Mouse (Mus musculus) limb, embryonic 13.5 days (tissue): ENCODE results near the gene Sema3f. TPM values are rescaled to one million over a fixed set of nuclear protein-coding genes. Genes with fewer than 3 reads are reported as not detected.

ENCODE experiments used
- ATAC-seq: fragments of 200-750 bp; cut with Nextera tagmentation; 2 replicates; pipeline ENCODE4 v1.8.0; 2017; ENCODE audit warnings: low read depth, moderate number of reproducible peaks, moderate TSS enrichment; ENCODE audit not compliant: low FRiP score
- H3K27ac ChIP-seq: fragments of 300-500 bp; sonication (generic); 2 replicates; pipeline ENCODE4 v1.5.1; 2015; ENCODE audit warnings: inconsistent platforms, mild to moderate bottlenecking, moderate library complexity
- H3K27me3 ChIP-seq: fragments of 300-500 bp; sonication (generic); 2 replicates; pipeline ENCODE4 v1.6.1; 2015; ENCODE audit warnings: mild to moderate bottlenecking, inconsistent platforms
- H3K36me3 ChIP-seq: fragments of 300-500 bp; sonication (generic); 2 replicates; pipeline ENCODE4 v1.6.1; 2015; ENCODE audit warnings: inconsistent platforms, mild to moderate bottlenecking, moderate library complexity
- H3K4me1 ChIP-seq: fragments of 300-500 bp; sonication (generic); 2 replicates; pipeline ENCODE4 v1.6.1; 2015; ENCODE audit warnings: inconsistent platforms
- H3K4me2 ChIP-seq: fragments of 300-500 bp; sonication (generic); replicated peaks from 2 replicates; pipeline ENCODE4 v1.6.1; 2015; ENCODE audit warnings: inconsistent platforms, mild to moderate bottlenecking, moderate library complexity
- H3K4me3 ChIP-seq: fragments of 300-500 bp; sonication (generic); 2 replicates; pipeline ENCODE4 v1.5.1; 2015; ENCODE audit warnings: moderate library complexity, mild to moderate bottlenecking, inconsistent platforms
- H3K9ac ChIP-seq: fragments of 300-500 bp; sonication (generic); 2 replicates; pipeline ENCODE4 v1.6.1; 2015; ENCODE audit warnings: mild to moderate bottlenecking, inconsistent platforms
- H3K9me3 ChIP-seq: fragments of 300-500 bp; sonication (generic); 2 replicates; pipeline ENCODE4 v1.6.1; 2016; ENCODE audit warnings: inconsistent platforms
- WGBS: fragments of 180-500 bp; shearing (Covaris S2); methylation state at CpG from one replicate; pipeline ENCODE4 v1.1.7; 2015; 5-methylcytosine and 5-hydroxymethylcytosine counted together
- polyA plus RNA-seq: library from polyadenylated mRNA; unstranded; fragments of >200 nt; fragmentation: Nextera tagmentation; extraction: Ambion mirVana; gene quantifications from 2 replicates; pipeline ENCODE4 v1.2.1, GENCODE M21; 2015

Gene Sema3f
- polyA plus RNA-seq, result 31.8 and 32.1 TPM in 2 replicates

DNA sequence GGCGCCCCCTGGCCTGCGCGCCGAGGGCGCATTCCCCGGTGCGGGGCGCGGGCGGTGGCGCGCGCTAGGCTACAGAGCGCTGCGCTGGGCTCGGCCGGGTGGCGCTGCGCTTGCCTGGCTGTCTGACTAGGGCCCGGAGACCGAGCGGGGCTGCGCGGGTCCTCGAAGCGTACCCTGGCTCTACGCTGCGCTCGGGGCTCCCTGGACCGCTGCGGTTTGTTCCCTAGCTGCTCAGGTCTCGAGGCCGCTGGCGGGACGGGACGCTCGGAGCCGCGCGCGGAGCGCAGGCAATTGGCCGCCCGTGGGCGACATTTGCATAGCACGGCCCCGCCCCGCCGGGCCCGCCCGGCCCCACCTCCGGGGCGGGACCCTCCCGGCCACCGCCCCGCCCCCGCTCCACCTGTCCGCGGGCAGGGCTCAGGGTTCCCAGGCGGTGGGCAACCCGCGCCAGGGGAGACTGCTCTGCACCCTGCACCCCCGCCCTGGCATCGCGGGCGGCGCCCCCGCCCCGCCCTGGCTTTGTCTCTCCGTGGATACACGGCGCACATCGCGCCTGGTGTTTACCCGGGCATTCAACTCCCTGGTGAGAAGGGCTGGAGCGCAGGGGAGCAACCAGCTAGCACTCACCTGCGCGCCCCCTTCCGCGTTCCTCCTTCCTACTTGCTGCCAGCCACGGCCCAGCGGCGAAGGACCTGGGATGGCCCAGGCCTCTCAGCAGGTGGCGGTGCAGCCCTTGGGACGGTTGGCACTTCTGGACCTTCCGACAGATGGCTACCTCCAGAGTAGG lies at the start of gene Sema3f:
Gene Sema3f (minus strand): TSS at position 779 of the 787 bp plus-strand sequence.
- peak within 1 kb of the TSS; percentile 97 for H3K9ac ChIP-seq
- H3K36me3 ChIP-seq, result peaks cover 11% of the 10 kb centered on the region
- peak within 1 kb of the TSS; percentile 97 for H3K27ac ChIP-seq
- H3K4me1 ChIP-seq, result peaks cover 50% of the 10 kb centered on the region
- peak within 1 kb of the TSS; percentile 77 for H3K4me3 ChIP-seq
- no peaks in the 10 kb centered on the region for H3K9me3 ChIP-seq
- under 1% methylated on average over 85 of the region's 86 CpGs for WGBS
- peak; percentile 79 for ATAC-seq
- no peaks in the 10 kb centered on the region for H3K27me3 ChIP-seq
- peak within 1 kb of the TSS; percentile 85 for H3K4me2 ChIP-seq

DNA sequence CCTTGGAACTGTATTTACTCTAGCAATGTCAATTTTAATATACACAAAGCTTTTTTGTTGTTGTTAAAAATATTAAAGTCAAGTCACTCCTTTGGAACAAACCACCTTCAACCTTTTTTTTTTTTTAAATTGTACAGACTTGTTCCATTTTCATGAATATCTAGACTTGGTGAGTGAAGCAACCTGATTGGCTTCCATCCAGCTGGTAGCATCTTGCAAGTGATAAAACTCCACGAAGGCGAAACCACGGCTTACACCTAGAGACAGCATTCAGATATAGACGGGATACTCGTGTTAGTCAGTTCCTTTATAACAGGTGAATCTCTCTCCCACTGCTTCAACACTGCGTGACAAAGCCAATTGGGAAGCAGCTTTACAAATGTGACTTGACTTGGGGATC lies 49.3 kb upstream of the Sema3f start:
- Histone ChIP-seq H3K27me3 (no peaks in the 10 kb centered on the region), H3K4me3 (no peak overlapping the region), H3K36me3 (peaks cover 94% of the 10 kb centered on the region), H3K27ac (no peak overlapping the region), H3K9ac (no peak overlapping the region), H3K9me3 (no peaks in the 10 kb centered on the region), H3K4me2 (no peak overlapping the region), H3K4me1 (no peaks in the 10 kb centered on the region)
- no peak for ATAC-seq
- 95% methylated on average over 6 of the region's 6 CpGs for WGBS

DNA sequence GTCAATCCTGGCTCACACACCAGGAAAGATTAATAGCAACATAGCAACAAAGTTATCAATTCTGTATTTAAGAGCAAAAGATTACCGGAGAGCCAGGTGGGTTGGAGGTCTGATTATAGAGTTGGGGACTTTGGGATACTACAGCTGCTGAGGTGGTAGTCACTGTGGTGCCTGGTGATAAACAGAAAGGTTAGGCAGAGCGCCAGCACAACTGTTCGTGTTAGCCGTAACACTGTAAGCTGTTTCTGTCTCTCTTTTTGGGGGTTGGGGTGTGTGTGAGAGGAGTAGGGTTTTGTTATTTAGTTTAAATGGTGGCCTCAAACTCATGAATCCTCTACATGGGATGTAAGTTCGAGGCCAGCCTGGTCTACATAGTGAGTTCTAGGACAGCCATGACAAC lies 40.1 kb upstream of the Sema3f start:
- H3K4me2 ChIP-seq, result no peak overlapping the region
- no peaks in the 10 kb centered on the region for H3K4me1 ChIP-seq
- no peaks in the 10 kb centered on the region for H3K27me3 ChIP-seq
- 90% methylated on average over 5 of the region's 5 CpGs for WGBS
- H3K9ac ChIP-seq, result no peak overlapping the region
- peaks cover 6% of the 10 kb centered on the region; the same call in 1 of the 2 replicates for H3K9me3 ChIP-seq
- no peak overlapping the region for H3K4me3 ChIP-seq
- ATAC-seq, result no peak
- peaks cover 94% of the 10 kb centered on the region for H3K36me3 ChIP-seq
- no peak overlapping the region for H3K27ac ChIP-seq

DNA sequence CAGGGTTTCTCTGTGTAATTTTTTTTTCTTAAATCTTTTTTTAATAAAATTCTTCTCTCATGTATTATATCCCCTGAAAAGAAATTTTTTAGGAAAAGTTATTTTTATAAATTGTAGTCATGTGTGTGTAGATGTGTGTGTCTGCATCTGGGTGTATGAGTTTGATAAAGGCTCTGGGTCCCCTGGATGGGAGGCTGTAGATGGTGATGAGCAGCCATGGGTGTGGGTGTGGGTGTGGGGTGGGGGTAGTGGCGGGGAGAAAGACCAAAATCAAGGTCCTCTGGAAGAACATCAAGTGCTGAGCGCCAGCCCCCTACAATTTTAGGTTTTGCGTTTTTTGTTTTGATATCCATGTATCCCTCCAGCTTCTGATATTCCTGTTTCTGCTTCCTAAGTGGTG lies 37.8 kb upstream of the Sema3f start:
- ATAC-seq, result no peak
- peaks cover 6% of the 10 kb centered on the region; the same call in 1 of the 2 replicates for H3K9me3 ChIP-seq
- H3K4me2 ChIP-seq, result no peak overlapping the region
- WGBS, result 94% methylated on average over 3 of the region's 3 CpGs
- H3K9ac ChIP-seq, result no peak overlapping the region
- H3K27ac ChIP-seq, result no peak overlapping the region
- no peak overlapping the region for H3K4me3 ChIP-seq
- no peaks in the 10 kb centered on the region for H3K27me3 ChIP-seq
- peaks cover 97% of the 10 kb centered on the region for H3K36me3 ChIP-seq
- H3K4me1 ChIP-seq, result no peaks in the 10 kb centered on the region

DNA sequence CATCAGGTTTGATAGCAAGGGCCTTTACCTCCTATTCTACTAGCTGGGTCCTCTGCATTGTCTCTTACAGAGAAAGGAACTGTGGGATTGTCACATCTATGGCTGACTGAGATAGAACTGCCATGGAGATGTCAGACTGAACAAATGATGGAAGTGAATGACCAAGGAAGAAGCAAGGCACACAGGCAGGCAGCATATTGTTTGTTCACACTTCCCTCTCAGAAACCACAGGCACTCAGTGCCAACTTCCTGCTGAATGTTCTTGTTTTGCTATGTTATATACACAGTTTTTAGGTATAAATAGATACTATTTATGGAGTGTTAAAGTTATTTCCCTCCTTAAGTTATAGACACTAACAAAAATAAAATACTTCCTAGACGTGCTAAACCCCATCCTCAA lies 37.0 kb upstream of the Sema3f start:
- H3K9ac ChIP-seq, result no peak overlapping the region
- no peaks in the 10 kb centered on the region for H3K4me1 ChIP-seq
- 91% methylated on average over 1 of the region's 1 CpGs for WGBS
- H3K9me3 ChIP-seq, result peaks cover 6% of the 10 kb centered on the region; the same call in 1 of the 2 replicates
- no peak overlapping the region for H3K4me2 ChIP-seq
- H3K27me3 ChIP-seq, result no peaks in the 10 kb centered on the region
- no peak overlapping the region for H3K4me3 ChIP-seq
- peaks cover 98% of the 10 kb centered on the region for H3K36me3 ChIP-seq
- no peak overlapping the region for H3K27ac ChIP-seq
- no peak for ATAC-seq

DNA sequence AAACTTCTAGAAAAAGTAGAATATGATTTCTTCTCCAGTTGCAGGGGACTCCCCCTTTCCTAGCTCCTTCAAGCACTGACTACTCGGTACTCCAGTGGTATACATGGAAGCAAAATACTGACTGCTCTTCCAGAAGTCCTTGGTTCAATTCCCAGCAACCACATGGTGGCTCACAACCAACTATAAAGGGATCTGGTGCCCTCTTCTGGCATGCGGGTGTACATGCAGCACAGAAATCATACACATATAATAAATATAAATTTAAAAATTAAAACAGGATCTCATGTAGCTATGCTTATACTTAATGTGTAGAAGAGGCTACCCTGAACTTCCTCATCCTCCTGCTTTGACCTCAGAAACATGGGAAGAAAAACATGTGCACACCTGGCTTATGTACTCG lies 36.4 kb upstream of the Sema3f start:
- ATAC-seq, result no peak
- no peaks in the 10 kb centered on the region for H3K4me1 ChIP-seq
- H3K27ac ChIP-seq, result no peak overlapping the region
- H3K4me3 ChIP-seq, result no peak overlapping the region
- H3K27me3 ChIP-seq, result no peaks in the 10 kb centered on the region
- H3K4me2 ChIP-seq, result no peak overlapping the region
- peaks cover 6% of the 10 kb centered on the region; the same call in 1 of the 2 replicates for H3K9me3 ChIP-seq
- H3K36me3 ChIP-seq, result peaks cover 98% of the 10 kb centered on the region
- H3K9ac ChIP-seq, result no peak overlapping the region
- WGBS, result 93% methylated on average over 3 of the region's 3 CpGs

DNA sequence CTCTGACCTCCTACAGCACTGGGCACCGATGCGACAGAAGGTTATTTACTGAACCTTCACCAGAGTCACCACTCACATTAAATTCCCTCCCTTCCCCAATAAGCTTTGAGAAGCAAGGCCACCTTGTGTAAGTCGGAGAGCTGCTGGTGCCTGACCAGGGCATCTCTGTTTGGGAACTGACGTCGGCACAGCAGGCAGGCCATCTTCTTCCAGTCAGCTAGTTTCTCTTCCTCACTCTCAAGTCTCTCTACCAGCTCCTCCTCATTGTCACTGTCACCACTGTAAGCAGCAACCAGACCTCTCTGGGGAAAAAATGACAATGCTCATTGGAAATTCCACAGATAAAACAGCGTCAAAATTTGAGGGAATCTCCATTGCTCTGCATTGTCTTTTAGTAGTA lies 33.8 kb upstream of the Sema3f start:
- WGBS, result 93% methylated on average over 6 of the region's 6 CpGs
- no peak overlapping the region for H3K4me2 ChIP-seq
- no peak for ATAC-seq
- no peaks in the 10 kb centered on the region for H3K27me3 ChIP-seq
- H3K4me1 ChIP-seq, result no peaks in the 10 kb centered on the region
- peaks cover 98% of the 10 kb centered on the region for H3K36me3 ChIP-seq
- peaks cover 6% of the 10 kb centered on the region; the same call in 1 of the 2 replicates for H3K9me3 ChIP-seq
- no peak overlapping the region for H3K27ac ChIP-seq
- H3K4me3 ChIP-seq, result no peak overlapping the region
- H3K9ac ChIP-seq, result no peak overlapping the region

DNA sequence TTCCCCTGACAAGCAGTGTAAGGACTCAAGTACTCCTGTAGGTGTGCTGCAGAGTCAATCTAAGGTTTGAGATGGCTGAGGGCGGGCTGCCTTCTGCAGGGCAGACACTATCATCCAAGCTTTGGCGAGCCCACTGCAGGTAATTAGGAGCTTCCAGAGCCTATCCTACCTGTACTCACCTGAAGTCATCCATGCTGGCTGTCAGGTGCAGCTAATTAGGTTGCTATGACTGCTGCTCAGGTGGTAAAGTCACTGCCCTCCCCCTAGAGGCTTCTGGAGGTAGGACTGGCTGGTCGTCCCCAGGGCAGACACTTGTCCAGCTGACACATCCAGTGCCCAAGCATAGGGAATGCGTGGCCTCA lies 28.5 kb upstream of the Sema3f start:
- H3K4me1 ChIP-seq, result peaks cover 34% of the 10 kb centered on the region
- no peak; the same call in 1 of the 2 replicates for ATAC-seq
- peaks cover 58% of the 10 kb centered on the region for H3K36me3 ChIP-seq
- no peaks in the 10 kb centered on the region for H3K9me3 ChIP-seq
- H3K4me2 ChIP-seq, result no peak overlapping the region
- no peak overlapping the region for H3K4me3 ChIP-seq
- WGBS, result 55% methylated on average over 4 of the region's 4 CpGs
- no peak overlapping the region for H3K27ac ChIP-seq
- H3K27me3 ChIP-seq, result no peaks in the 10 kb centered on the region
- H3K9ac ChIP-seq, result no peak overlapping the region

DNA sequence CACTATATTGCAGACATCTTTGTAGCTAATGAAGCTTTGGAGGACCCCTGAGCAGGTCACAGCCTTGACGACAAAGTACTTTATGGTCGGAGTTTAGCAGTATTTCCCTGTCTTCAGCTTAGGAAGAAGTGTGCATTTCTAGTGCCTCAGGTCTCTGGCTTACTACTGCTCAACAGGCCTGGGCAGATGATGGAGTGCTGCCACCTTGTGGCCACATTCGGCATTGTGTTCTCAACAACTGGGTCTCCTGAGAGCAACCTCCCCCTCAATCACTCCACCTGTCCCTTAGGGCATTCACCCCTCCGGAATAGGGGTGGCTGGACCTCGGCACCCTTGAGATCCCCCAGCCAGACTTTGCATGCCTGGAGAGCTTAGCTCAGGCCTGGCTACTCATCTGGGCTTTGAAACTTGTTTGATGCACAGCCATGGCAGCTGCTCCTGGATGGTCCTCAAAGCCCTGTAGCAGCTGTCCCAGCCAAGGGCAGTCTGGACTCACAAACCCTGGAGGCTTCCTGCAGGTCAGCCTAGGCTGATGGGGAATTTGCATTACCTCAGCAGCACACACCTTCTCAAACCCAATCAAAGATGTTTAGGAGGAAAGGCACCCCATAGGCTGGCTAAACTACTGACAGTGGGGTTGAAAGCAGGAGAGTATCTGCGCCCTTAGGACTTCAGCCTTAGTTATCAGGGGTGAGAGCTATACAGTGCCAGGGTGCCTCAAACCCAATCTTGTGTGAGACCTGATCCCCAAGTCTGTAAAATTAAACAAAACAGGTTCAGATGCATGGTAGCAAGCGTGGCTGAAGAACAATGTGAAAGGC lies 28.0 kb upstream of the Sema3f start:
- H3K36me3 ChIP-seq, result peaks cover 52% of the 10 kb centered on the region
- H3K27me3 ChIP-seq, result no peaks in the 10 kb centered on the region
- H3K4me3 ChIP-seq, result no peak overlapping the region
- H3K27ac ChIP-seq, result no peak overlapping the region; the same call in 1 of the 2 replicates
- no peak overlapping the region for H3K4me2 ChIP-seq
- peak; percentile 57 for ATAC-seq
- WGBS, result 21% methylated on average over 7 of the region's 7 CpGs
- no peaks in the 10 kb centered on the region for H3K9me3 ChIP-seq
- H3K9ac ChIP-seq, result peak overlapping the region; percentile 13; the same call in 1 of the 2 replicates
- H3K4me1 ChIP-seq, result peaks cover 34% of the 10 kb centered on the region

DNA sequence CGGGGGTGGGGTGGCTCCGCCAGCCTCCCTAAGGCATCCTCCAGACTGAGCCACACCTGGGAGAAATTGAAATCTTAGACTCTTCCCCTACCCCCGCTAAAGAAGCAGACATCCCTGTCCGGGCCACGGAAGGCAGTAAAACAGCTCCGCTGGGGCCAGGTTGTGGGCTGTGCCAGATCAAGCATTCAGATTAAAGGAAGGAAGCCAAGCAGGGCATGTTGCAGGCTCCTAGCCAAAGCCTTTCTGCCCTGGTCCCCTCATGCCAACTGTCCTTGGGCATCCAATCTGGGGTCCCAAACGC lies 25.9 kb upstream of the Sema3f start:
- ATAC-seq, result peak; percentile 77
- Histone ChIP-seq H3K4me1 (peaks cover 40% of the 10 kb centered on the region), H3K36me3 (peaks cover 31% of the 10 kb centered on the region), H3K27me3 (no peaks in the 10 kb centered on the region), H3K4me2 (peak overlapping the region; percentile 62), H3K27ac (peak overlapping the region; percentile 95), H3K4me3 (peak overlapping the region; percentile 29), H3K9me3 (no peaks in the 10 kb centered on the region), H3K9ac (peak overlapping the region; percentile 60; the same call in 1 of the 2 replicates)
- WGBS, result under 1% methylated on average over 7 of the region's 7 CpGs

DNA sequence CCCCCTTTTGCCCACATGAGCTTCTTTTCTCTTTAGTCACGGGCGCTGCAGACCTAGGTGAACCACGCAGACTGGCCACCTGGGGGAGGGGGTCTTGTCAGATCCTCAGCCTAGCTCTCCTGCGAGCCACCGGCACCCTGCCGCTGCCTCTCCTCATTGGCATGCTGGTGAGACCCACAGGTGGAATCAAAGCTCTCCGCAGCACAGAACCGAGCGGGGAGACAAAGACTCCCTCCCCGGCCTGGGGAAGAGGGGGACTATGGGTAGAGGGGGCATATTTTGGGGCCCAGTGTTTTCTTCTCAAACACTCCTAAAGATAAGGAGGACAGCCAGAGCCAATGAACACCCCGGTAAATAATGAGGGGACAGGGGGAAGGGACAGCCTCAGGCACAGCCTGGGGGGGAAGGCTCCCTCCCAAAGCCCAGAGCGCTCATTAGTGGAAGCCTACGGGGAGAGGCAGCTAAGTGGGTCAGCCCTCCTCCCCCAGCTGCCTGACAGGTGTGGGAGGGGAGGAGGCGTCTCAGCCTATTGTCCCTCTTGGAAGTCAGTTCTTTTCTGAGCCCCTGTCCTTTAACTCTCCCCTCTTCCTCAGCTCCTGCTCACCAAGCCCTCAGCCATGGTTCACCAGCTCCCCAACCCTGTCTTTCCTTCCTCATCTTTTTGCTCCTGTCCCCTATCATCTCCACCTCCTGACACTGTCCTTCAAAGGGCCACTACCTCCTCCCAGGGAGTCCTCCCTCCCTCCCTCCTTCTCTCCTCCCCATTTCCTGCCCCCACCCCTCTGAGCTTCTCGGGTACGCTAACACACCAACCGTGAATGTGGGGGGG lies 25.3 kb upstream of the Sema3f start:
- Histone ChIP-seq H3K9ac (peak overlapping the region; percentile 60), H3K36me3 (peaks cover 25% of the 10 kb centered on the region), H3K9me3 (no peaks in the 10 kb centered on the region), H3K27me3 (no peaks in the 10 kb centered on the region), H3K4me3 (peak overlapping the region; percentile 29), H3K27ac (peak overlapping the region; percentile 95), H3K4me2 (peak overlapping the region; percentile 62), H3K4me1 (peaks cover 46% of the 10 kb centered on the region)
- no peak for ATAC-seq
- 1% methylated on average over 17 of the region's 17 CpGs for WGBS
